Mouse (Mus musculus) lung, embryonic 16.5 days (tissue): ENCODE measurements at regions not wholly inside any gene's neighbourhood (a gene's known extent, or its start where the extent isn't known, plus 50 kb on each side); places are given as distances from the start of the nearest gene placed in this dataset.

Experiments
- ATAC-seq: fragments of 200-750 bp; cut with Nextera tagmentation; 2 replicates; pipeline ENCODE4 v1.8.0; 2017; ENCODE audit warnings: low read depth, mild to moderate bottlenecking, moderate library complexity
- H3K27ac ChIP-seq: fragments of 300-500 bp; sonication (generic); 2 replicates; pipeline ENCODE4 v1.5.1; 2014; ENCODE audit warnings: mild to moderate bottlenecking, control low read depth, low read length
- H3K27me3 ChIP-seq: fragments of 300-500 bp; sonication (generic); 2 replicates; pipeline ENCODE4 v1.6.1; 2014; ENCODE audit warnings: low read depth, low read length, mixed read lengths; ENCODE audit not compliant: control insufficient read depth, insufficient read depth
- H3K36me3 ChIP-seq: fragments of 300-500 bp; sonication (generic); 2 replicates; pipeline ENCODE4 v1.6.1; 2014; ENCODE audit warnings: low read length; ENCODE audit not compliant: control insufficient read depth, insufficient read depth
- H3K4me1 ChIP-seq: fragments of 300-500 bp; sonication (generic); replicated peaks from 2 replicates; pipeline ENCODE4 v1.6.1; 2014; ENCODE audit warnings: low read length, mixed read lengths; ENCODE audit not compliant: control insufficient read depth, insufficient read depth
- H3K4me2 ChIP-seq: fragments of 300-500 bp; sonication (generic); 2 replicates; pipeline ENCODE4 v1.6.1; 2014; ENCODE audit warnings: low read depth, low read length, control low read depth
- H3K4me3 ChIP-seq: fragments of 300-500 bp; sonication (generic); 2 replicates; pipeline ENCODE4 v1.5.1; 2014; ENCODE audit warnings: mild to moderate bottlenecking, low read length, control low read depth
- H3K9ac ChIP-seq: fragments of 300-500 bp; sonication (generic); 2 replicates; pipeline ENCODE4 v1.6.1; 2014; ENCODE audit warnings: low read length, control low read depth
- H3K9me3 ChIP-seq: fragments of 300-500 bp; sonication (generic); 2 replicates; pipeline ENCODE4 v1.6.1; 2016; ENCODE audit warnings: low read length; ENCODE audit not compliant: control insufficient read depth
- WGBS: fragments of 180-500 bp; shearing (Covaris S2); extraction: QIAGEN DNeasy Blood & Tissue Kit; methylation state at CpG from one replicate; pipeline ENCODE4 v1.1.7; 2014; 5-methylcytosine and 5-hydroxymethylcytosine counted together

DNA sequence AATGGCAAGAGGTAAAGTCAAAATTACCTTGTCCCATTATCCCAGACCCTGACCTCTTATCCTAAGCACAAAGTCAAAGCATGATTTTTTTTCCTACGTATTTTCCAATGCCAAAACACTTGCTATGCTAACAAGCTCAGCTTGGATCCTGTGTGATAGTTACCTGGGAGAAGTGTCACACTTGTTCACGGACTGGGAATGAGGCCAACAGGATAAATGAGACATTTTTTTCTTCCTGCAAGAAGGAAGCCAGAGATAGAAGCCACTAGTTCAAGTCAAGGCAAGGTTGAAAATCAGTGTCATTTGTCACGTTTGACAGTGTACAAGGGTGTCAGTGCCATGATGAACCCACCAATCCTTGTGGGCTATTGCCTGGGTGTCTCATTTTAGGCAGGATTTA lies 189.8 kb upstream of the Tas2r119 start:
- H3K4me2 ChIP-seq = no peak overlapping the region
- no peak overlapping the region for H3K27ac ChIP-seq
- no peaks in the 10 kb centered on the region for H3K36me3 ChIP-seq
- H3K4me3 ChIP-seq = no peak overlapping the region
- no peaks in the 10 kb centered on the region for H3K9me3 ChIP-seq
- H3K27me3 ChIP-seq = no peaks in the 10 kb centered on the region
- no peak for ATAC-seq
- 61% methylated on average over 3 of the region's 3 CpGs for WGBS
- no peaks in the 10 kb centered on the region for H3K4me1 ChIP-seq
- no peak overlapping the region for H3K9ac ChIP-seq

DNA sequence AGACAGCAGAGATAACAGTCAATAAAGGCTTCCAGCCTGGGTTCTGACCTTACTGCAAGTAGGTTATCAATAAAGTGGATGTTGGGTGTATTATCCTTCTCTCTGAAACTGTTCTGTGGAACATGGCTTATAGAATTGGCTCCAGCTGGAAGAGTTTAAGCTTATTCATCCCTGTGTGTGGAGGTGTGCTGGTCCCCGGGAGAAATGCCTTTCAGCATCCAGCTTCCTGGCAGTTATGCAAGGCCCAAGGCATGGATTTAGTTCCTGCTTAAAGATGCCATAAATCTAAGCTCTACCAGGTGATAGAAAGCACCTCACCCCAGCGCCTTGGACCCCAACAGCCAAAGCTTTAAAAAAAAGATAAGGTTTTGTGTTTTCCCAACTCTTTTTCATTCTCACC lies 188.0 kb upstream of the Tas2r119 start:
- no peak overlapping the region for H3K4me3 ChIP-seq
- WGBS = 65% methylated on average over 2 of the region's 2 CpGs
- H3K9ac ChIP-seq = no peak overlapping the region
- H3K9me3 ChIP-seq = no peaks in the 10 kb centered on the region
- H3K27me3 ChIP-seq = no peaks in the 10 kb centered on the region
- H3K36me3 ChIP-seq = no peaks in the 10 kb centered on the region
- ATAC-seq = no peak
- no peak overlapping the region for H3K4me2 ChIP-seq
- no peak overlapping the region for H3K27ac ChIP-seq
- no peaks in the 10 kb centered on the region for H3K4me1 ChIP-seq

DNA sequence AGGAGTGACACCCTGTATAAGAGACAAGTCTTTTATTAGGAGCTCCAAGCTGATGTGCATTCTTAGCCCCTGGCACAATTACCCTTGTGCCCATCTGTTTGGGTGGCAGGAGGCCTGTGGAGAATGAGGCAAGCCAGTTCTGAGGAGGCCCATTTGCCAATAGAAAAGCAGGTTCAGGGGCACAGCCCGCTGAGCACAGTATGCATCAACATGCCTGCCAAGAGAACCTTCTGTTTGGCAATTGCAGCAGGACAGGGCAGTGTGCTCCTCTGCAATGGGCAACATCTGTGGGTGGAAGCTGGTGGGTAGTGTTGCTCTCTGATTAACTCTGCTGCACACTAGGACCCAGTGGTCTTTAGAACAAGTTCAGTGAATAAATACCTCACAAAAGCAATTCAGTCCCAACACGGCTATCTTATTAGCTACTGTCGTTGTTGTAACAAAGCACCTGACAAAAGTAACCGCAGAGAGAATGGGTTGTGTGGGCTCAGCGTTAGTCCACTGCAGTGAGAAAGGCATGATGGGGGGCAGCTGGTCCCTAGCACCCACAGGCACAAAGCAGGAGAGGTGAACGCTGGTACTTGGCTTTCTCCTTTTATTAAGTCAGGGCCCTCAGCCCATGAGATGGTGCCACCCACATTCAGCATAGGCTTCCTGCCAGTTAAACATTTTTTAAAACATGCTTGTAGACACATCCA lies 187.3 kb upstream of the Tas2r119 start:
- Histone ChIP-seq H3K4me3 (no peak overlapping the region), H3K36me3 (no peaks in the 10 kb centered on the region), H3K9me3 (no peaks in the 10 kb centered on the region), H3K27ac (no peak overlapping the region), H3K4me1 (no peaks in the 10 kb centered on the region), H3K9ac (no peak overlapping the region), H3K27me3 (no peaks in the 10 kb centered on the region), H3K4me2 (no peak overlapping the region)
- WGBS = 75% methylated on average over 6 of the region's 6 CpGs
- no peak for ATAC-seq

DNA sequence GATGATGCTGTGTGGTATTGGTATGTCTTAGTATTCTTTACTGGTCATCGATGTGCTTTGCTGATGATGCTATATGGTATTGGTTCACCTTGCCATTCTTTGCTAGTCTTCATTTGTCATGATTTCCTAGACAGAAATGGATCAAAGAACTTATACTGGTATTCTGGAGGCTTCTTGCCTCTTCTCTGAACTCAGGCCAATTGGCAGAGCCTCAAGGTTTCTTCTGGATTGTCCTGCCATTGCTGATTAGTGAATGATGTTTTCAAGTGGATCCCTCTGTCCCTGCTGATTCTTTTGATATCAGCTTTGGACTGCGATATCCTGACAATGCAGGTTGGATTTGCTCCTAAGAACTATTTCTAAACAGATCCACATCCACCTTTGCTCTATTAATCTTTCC lies 179.1 kb upstream of the Tas2r119 start:
- no peak overlapping the region for H3K27ac ChIP-seq
- 90% methylated on average over 2 of the region's 2 CpGs for WGBS

DNA sequence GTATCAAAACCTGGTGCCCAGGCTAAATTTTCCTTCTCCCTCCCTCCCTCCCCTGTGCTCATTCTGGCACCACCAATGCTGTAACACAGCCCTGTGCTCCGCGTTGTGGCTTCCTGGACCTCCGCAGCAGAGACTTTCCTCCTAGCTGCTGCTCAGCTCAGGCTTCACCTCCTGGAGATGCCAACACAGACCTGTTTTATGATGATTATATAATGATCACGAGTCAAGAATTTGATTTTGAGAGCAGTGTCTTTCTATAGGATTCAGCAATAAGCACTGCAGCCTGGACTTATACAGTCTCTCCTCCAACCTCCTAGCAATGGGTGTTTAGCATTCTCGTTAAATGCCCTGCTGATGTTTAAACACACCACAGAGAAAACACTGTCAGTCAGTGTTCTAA lies 177.5 kb upstream of the Tas2r119 start:
- 71% methylated on average over 5 of the region's 5 CpGs for WGBS
- H3K4me2 ChIP-seq = no peak overlapping the region

More for the DNA sequence above, 179.1 kb upstream of the Tas2r119 start:
- no peaks in the 10 kb centered on the region for H3K4me1 ChIP-seq
- no peaks in the 10 kb centered on the region for H3K9me3 ChIP-seq
- H3K4me2 ChIP-seq = no peak overlapping the region
- no peak overlapping the region for H3K9ac ChIP-seq
- H3K27me3 ChIP-seq = no peaks in the 10 kb centered on the region
- ATAC-seq = no peak
- H3K36me3 ChIP-seq = no peaks in the 10 kb centered on the region
- H3K4me3 ChIP-seq = no peak overlapping the region

DNA sequence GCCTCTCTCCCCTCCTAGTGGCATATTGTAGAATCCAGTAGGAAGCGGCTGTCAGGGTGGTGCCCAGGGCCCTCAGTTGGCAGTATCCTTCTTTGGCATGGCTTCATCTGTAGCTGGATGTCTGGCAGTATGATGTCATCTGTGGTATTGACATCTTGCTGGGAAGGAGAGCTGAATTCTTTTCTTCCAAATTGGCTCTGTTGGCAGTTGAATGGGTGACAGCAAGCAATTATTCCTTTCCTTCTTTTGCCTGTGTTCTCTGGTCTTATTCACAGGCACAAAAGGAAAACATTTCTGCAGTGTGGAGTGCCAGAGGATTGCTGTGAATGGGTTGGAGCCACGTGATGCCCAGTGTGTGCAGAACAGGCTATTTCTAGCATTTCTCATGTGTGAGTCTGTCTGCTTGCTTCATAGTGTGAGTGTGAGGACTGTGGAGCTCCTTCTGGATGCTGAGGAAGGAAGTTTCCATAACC lies 174.1 kb upstream of the Tas2r119 start:
- no peak overlapping the region for H3K4me3 ChIP-seq
- H3K27ac ChIP-seq = no peak overlapping the region
- peak; percentile 74 for ATAC-seq

More for the DNA sequence above, 177.5 kb upstream of the Tas2r119 start:
- ATAC-seq = no peak
- no peak overlapping the region for H3K4me3 ChIP-seq
- no peaks in the 10 kb centered on the region for H3K27me3 ChIP-seq
- no peaks in the 10 kb centered on the region for H3K36me3 ChIP-seq
- H3K27ac ChIP-seq = no peak overlapping the region
- peaks cover 8% of the 10 kb centered on the region for H3K4me1 ChIP-seq
- H3K9ac ChIP-seq = no peak overlapping the region
- no peaks in the 10 kb centered on the region for H3K9me3 ChIP-seq

DNA sequence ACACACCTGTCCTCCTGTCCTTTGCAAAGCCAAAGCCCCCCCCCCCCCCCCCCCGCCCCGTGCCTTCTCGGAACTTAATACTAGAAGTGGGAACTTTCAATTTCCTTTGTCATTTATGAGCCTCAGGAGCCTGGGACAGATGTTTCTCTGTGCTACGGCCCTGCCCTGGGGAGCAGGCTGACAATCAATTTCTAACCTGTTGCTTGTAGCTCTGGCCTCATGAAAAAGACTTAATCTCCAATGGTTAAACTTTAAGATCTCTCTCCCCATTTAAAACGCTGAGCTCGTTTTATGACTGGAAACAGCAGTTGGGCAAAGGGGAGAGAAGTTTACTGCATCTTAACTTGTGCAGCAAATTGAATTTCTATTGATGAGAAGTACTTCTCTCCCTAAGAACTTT lies 173.6 kb upstream of the Tas2r119 start:
- ATAC-seq = no peak
- 24% methylated on average over 4 of the region's 6 CpGs for WGBS
- Histone ChIP-seq H3K27me3 (no peaks in the 10 kb centered on the region), H3K36me3 (no peaks in the 10 kb centered on the region), H3K27ac (no peak overlapping the region), H3K9me3 (no peaks in the 10 kb centered on the region), H3K4me1 (peaks cover 8% of the 10 kb centered on the region), H3K9ac (no peak overlapping the region), H3K4me2 (no peak overlapping the region), H3K4me3 (no peak overlapping the region)

More for the DNA sequence above, 174.1 kb upstream of the Tas2r119 start:
- peaks cover 8% of the 10 kb centered on the region for H3K4me1 ChIP-seq
- H3K9me3 ChIP-seq = no peaks in the 10 kb centered on the region
- 41% methylated on average over 2 of the region's 2 CpGs for WGBS
- H3K36me3 ChIP-seq = no peaks in the 10 kb centered on the region
- no peak overlapping the region for H3K4me2 ChIP-seq
- H3K9ac ChIP-seq = no peak overlapping the region
- H3K27me3 ChIP-seq = no peaks in the 10 kb centered on the region

DNA sequence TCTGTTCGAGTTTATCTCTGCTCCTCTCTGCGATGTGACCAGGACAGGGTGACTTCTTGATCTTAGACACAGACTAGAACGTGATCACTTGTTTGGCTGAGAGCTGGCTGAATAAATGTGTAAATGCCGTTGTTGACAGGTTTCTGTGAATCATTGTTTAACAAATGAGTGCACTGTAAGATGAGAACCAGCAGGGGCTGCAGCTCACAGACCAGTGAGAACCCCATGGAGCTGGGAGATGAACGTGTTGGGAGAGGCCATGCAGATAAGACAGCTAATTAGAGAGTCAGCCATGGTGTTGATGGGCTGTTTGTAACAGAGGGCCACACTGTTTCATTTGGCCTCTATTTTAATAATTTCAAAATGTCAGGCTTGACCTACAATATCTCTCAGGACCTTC lies 171.1 kb upstream of the Tas2r119 start:
- Histone ChIP-seq H3K27ac (no peak overlapping the region), H3K36me3 (no peaks in the 10 kb centered on the region), H3K27me3 (no peaks in the 10 kb centered on the region), H3K9me3 (no peaks in the 10 kb centered on the region), H3K9ac (no peak overlapping the region), H3K4me1 (peaks cover 8% of the 10 kb centered on the region), H3K4me2 (no peak overlapping the region), H3K4me3 (no peak overlapping the region)
- 19% methylated on average over 5 of the region's 5 CpGs for WGBS
- ATAC-seq = no peak; the same call in 1 of the 2 replicates

DNA sequence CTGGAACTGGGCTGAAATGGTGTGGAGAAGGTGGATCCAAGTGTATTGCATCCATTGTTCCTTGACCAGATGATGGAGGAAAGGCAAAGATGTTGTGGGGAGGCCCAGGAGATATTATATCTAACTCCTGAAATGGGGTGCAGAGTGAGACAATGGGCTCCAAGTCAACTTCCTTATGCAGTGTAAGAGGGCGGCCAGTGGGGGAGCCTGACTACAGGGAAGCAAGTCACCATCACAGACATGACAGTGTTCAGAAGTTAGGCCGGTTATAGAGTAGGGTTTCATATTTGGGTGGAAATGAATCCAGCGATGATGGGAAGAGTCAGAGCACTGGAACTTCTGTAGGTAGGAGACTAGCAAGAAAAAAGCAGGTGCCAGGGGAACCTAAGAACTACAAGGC lies 167.3 kb upstream of the Tas2r119 start:
- no peaks in the 10 kb centered on the region for H3K36me3 ChIP-seq
- no peak for ATAC-seq

More for the DNA sequence above, 167.3 kb upstream of the Tas2r119 start:
- Histone ChIP-seq H3K4me3 (no peak overlapping the region), H3K9me3 (no peaks in the 10 kb centered on the region), H3K27ac (no peak overlapping the region), H3K9ac (no peak overlapping the region), H3K27me3 (no peaks in the 10 kb centered on the region), H3K4me2 (no peak overlapping the region), H3K4me1 (no peaks in the 10 kb centered on the region)
- WGBS = 85% methylated on average over 3 of the region's 3 CpGs
